Mouse (Mus musculus) spleen, adult 2 months (tissue): ENCODE measurements around the gene Hira.

Experiments
- CTCF ChIP-seq: fragments of 200-500 bp; IDR thresholded peaks from 2 replicates; pipeline ENCODE4 v1.5.1; 2011; ENCODE audit warnings: mild to moderate bottlenecking, inconsistent platforms; ENCODE audit not compliant: insufficient read depth, insufficient read length, insufficient replicate concordance; ENCODE audit errors: extremely low read depth
- POLR2A ChIP-seq: fragments of 200-500 bp; IDR thresholded peaks from 2 replicates; pipeline ENCODE4 v1.6.1; 2011; ENCODE audit warnings: low read depth, low read length, inconsistent platforms

- no peak for TF ChIP-seq CTCF
- TF ChIP-seq POLR2A = no peak
These were observed 137.8 kb downstream of the Hira start for GRCm38 (mm10) chr16:19014650-19015049.
